Comparison of ENCODE assay signal across 8 mouse cellular contexts in the genomic region with DNA sequence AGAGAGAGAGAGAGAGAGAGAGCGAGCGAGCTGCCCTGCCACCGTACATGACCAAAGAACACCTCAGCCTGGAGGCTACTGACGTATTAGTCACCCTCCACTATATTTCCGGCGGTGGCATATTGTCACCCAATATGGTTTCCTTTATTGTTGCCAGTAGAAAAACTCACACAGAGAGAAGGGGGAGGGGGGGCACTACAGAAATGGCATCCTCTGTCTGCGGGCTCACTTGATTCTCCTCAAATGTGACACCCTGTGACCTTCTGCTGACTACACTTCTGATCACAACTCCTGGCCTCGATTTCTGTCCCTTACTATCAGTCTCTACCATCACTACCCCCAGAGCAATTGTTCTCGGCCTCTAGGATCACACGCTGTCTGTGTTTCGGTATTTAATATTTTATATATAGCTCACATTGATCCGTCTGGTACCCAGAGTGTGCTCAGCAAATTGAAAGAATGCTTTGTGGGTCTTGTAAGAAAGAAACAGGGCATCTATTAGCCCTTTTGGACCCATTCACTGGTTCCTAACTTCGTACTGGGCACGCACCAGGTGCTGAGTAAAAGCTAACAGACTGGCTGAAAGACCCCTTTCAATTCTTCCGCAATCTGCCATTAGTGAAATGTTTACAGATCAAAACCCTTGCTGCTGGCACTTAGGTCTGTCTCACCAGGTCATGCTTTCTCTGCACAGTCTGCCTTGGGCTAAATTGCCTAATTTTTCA.
A peak's percentile ranks its signal among the peaks of the same experiment; 100 is the strongest.
DNase-seq lines count a peak whose midpoint lies in the region; ATAC-seq lines count a peak whose summit lies in the region.
"Had no signal": no experiment of that assay in that cellular context is flagged by ENCODE, and none has a peak within 500 bp of the region (broad histone marks: within the 10 kb centered on the region; RNA-seq: fewer than 3 reads in every experiment).

No protein-coding gene starts in this region.

- H3K4me2 ChIP-seq in lung, embryonic 16.5 days (ENCODE audit: low read depth, low read length), result no peak overlapping the region
- no peak overlapping the region for H3K4me2 ChIP-seq in hindbrain, embryonic 14.5 days (replicated peaks)
- no peak overlapping the region for H3K4me2 ChIP-seq in stomach, embryonic 15.5 days

- peak overlapping the region; percentile 6; the same call in 1 of the 2 replicates for H3K27ac ChIP-seq in lung, embryonic 16.5 days (ENCODE audit: low read length)
- peak overlapping the region; percentile 75 for H3K27ac ChIP-seq in embryonic facial prominence, embryonic 10.5 days (replicated peaks)
- H3K27ac ChIP-seq in hindbrain, embryonic 14.5 days, result peak overlapping the region; percentile 40
- 0 out of 2 replicates have a peak overlapping the region, but pooled peaks have one; percentile 1 for H3K27ac ChIP-seq in stomach, embryonic 15.5 days

- H3K9ac ChIP-seq in lung, embryonic 16.5 days (ENCODE audit: low read length), result no peak overlapping the region
- peak overlapping the region; percentile 28; the same call in 1 of the 2 replicates for H3K9ac ChIP-seq in hindbrain, embryonic 14.5 days
- no peak overlapping the region for H3K9ac ChIP-seq in stomach, embryonic 15.5 days

- peaks cover 39% of the 10 kb centered on the region for H3K4me1 ChIP-seq in lung, embryonic 16.5 days (replicated peaks; ENCODE audit: control insufficient read depth, insufficient read depth, low read length)
- H3K4me1 ChIP-seq in embryonic facial prominence, embryonic 10.5 days, result peaks cover 71% of the 10 kb centered on the region
- peaks cover 42% of the 10 kb centered on the region for H3K4me1 ChIP-seq in hindbrain, embryonic 14.5 days (replicated peaks; ENCODE audit: control insufficient read depth, insufficient read depth, low read length)
- peaks cover 28% of the 10 kb centered on the region for H3K4me1 ChIP-seq in stomach, embryonic 15.5 days

- WGBS in lung, embryonic 16.5 days, result 44% methylated on average over 15 of the region's 15 CpGs
- 44% methylated on average over 15 of the region's 15 CpGs for WGBS in embryonic facial prominence, embryonic 10.5 days
- 43% methylated on average over 15 of the region's 15 CpGs for WGBS in hindbrain, embryonic 14.5 days
- 49% methylated on average over 15 of the region's 15 CpGs for WGBS in stomach, embryonic 15.5 days

- H3K27me3 ChIP-seq in lung, embryonic 16.5 days (ENCODE audit: control insufficient read depth, insufficient read depth, low read depth, low read length), result no peaks in the 10 kb centered on the region
- H3K27me3 ChIP-seq in embryonic facial prominence, embryonic 10.5 days (replicated peaks; ENCODE audit: low read depth, poor library complexity, severe bottlenecking), result no peaks in the 10 kb centered on the region
- no peaks in the 10 kb centered on the region for H3K27me3 ChIP-seq in hindbrain, embryonic 14.5 days (ENCODE audit: control insufficient read depth, insufficient read depth, low read length)
- no peaks in the 10 kb centered on the region for H3K27me3 ChIP-seq in stomach, embryonic 15.5 days (replicated peaks)

- no peaks in the 10 kb centered on the region for H3K36me3 ChIP-seq in lung, embryonic 16.5 days (ENCODE audit: control insufficient read depth, insufficient read depth, low read length)
- H3K36me3 ChIP-seq in embryonic facial prominence, embryonic 10.5 days (replicated peaks), result no peaks in the 10 kb centered on the region
- no peaks in the 10 kb centered on the region for H3K36me3 ChIP-seq in hindbrain, embryonic 14.5 days (replicated peaks; ENCODE audit: control insufficient read depth, insufficient read depth)
- H3K36me3 ChIP-seq in stomach, embryonic 15.5 days, result no peaks in the 10 kb centered on the region

- no peak overlapping the region for H3K4me3 ChIP-seq in lung, embryonic 16.5 days (ENCODE audit: low read length)
- no peak overlapping the region for H3K4me3 ChIP-seq in embryonic facial prominence, embryonic 10.5 days
- H3K4me3 ChIP-seq in hindbrain, embryonic 14.5 days (replicated peaks; ENCODE audit: low read length), result no peak overlapping the region
- no peak overlapping the region for H3K4me3 ChIP-seq in stomach, embryonic 15.5 days (replicated peaks)

- no peaks in the 10 kb centered on the region for H3K9me3 ChIP-seq in lung, embryonic 16.5 days (ENCODE audit: control insufficient read depth, low read length)
- no peaks in the 10 kb centered on the region for H3K9me3 ChIP-seq in embryonic facial prominence, embryonic 10.5 days
- H3K9me3 ChIP-seq in hindbrain, embryonic 14.5 days (ENCODE audit: control insufficient read depth, low read length), result no peaks in the 10 kb centered on the region
- H3K9me3 ChIP-seq in stomach, embryonic 15.5 days, result no peaks in the 10 kb centered on the region

- no peak for DNase-seq in lung, adult 18-20 months
- no peak for DNase-seq in embryonic facial prominence, embryonic 10.5 days (ENCODE audit: low spot score)
- no peak for DNase-seq in hindbrain, embryonic 14.5 days (ENCODE audit: low spot score)
- no peak for DNase-seq in thymus, postnatal 36 days
- no peak for DNase-seq in gastrocnemius, postnatal 10 days
- DNase-seq: gastrocnemius, postnatal 36 days had no signal

- no peak for ATAC-seq in lung, embryonic 16.5 days (ENCODE audit: low read depth)
- ATAC-seq in hindbrain, embryonic 14.5 days (ENCODE audit: low FRiP score), result no peak
- no peak for ATAC-seq in stomach, embryonic 15.5 days (ENCODE audit: insufficient read depth, low FRiP score, low read depth)

Comparison
In these comparisons a context has a peak if more than half of its experiments do, and no peak if none do; other contexts are left out.
1. H3K27ac ChIP-seq: peak in every context shown above with its lines; median percentile 75 in embryonic facial prominence, embryonic 10.5 days; 40 in hindbrain, embryonic 14.5 days; 6 in lung, embryonic 16.5 days; 1 in stomach, embryonic 15.5 days.